Mouse (Mus musculus): ENCODE results near the gene AI464131. TPM values are rescaled to one million over a fixed set of nuclear protein-coding genes. Genes with fewer than 3 reads are reported as not detected.

AI464131 gene
- total and polyA plus RNA-seq, 3 experiments = 1.2 to 2.2 TPM; not detected in 1

GRCm38 (mm10) chr4:41493464-41494116, 9.3 kb downstream of the AI464131 start:
- Histone ChIP-seq H3K9ac (ENCODE audit: control insufficient read depth, low read depth, low read length, poor library complexity, severe bottlenecking) (no peak overlapping the region), H3K27me3 (ENCODE audit: control insufficient read depth in 1 of 2, insufficient read depth in 2 of 2, low read length in 2 of 2) (0 out of 4 replicates have a peak, but pooled peaks cover 0 to 2% of the 10 kb centered on the region in 2 experiments), H3K4me3 (ENCODE audit: control insufficient read depth in 1 of 2, insufficient read depth in 1 of 2, low read depth in 2 of 2, low read length in 2 of 2) (no peak overlapping the region), H3K9me3 (replicated peaks; ENCODE audit: insufficient read depth, low read length) (no peaks in the 10 kb centered on the region), H3K79me2 (ENCODE audit: control insufficient read depth, insufficient read depth, low read length, poor library complexity) (no peaks in the 10 kb centered on the region), H3K4me1 (ENCODE audit: control insufficient read depth in 1 of 2, insufficient read depth in 2 of 2, low read length in 2 of 2) (no peaks in the 10 kb centered on the region), H3K27ac (ENCODE audit: control insufficient read depth, low read depth, low read length) (no peak overlapping the region), H3K36me3 (ENCODE audit: control insufficient read depth in 1 of 2, insufficient read depth in 2 of 2, low read length in 2 of 2) (no peaks in the 10 kb centered on the region)
- no peak for TF ChIP-seq KAT2A (conservative IDR thresholded peaks at IDR 0.05; ENCODE audit: low read depth, low read length)
- no peak for TF ChIP-seq MAX (IDR thresholded peaks at IDR 0.05; ENCODE audit: low read length)
- no peak for DNase-seq (ENCODE audit: low read depth, low spot score)

- H3K36me3 ChIP-seq (ENCODE audit: control insufficient read depth in 1 of 2, insufficient read depth in 2 of 2, low read length in 2 of 2) = no peaks in the 10 kb centered on the region
- no peak for TF ChIP-seq RAD21 (IDR thresholded peaks at IDR 0.05; ENCODE audit: low read depth, low read length)
- H3K79me2 ChIP-seq (ENCODE audit: control insufficient read depth, insufficient read depth, low read length, poor library complexity) = no peaks in the 10 kb centered on the region
- no peaks in the 10 kb centered on the region for H3K4me1 ChIP-seq (ENCODE audit: control insufficient read depth in 1 of 2, insufficient read depth in 2 of 2, low read length in 2 of 2)
- H3K9me3 ChIP-seq (replicated peaks; ENCODE audit: insufficient read depth, low read length) = no peaks in the 10 kb centered on the region
- H3K27me3 ChIP-seq (ENCODE audit: control insufficient read depth in 1 of 2, insufficient read depth in 2 of 2, low read length in 2 of 2) = 0 out of 4 replicates have a peak, but pooled peaks cover 0 to 2% of the 10 kb centered on the region in 2 experiments
- no peak overlapping the region for H3K4me3 ChIP-seq (ENCODE audit: control insufficient read depth in 1 of 2, insufficient read depth in 1 of 2, low read depth in 2 of 2, low read length in 2 of 2)
- no peak for DNase-seq (ENCODE audit: low read depth, low spot score)
- H3K9ac ChIP-seq (ENCODE audit: control insufficient read depth, low read depth, low read length, poor library complexity, severe bottlenecking) = no peak overlapping the region
- no peak overlapping the region for H3K27ac ChIP-seq (ENCODE audit: control insufficient read depth, low read depth, low read length)
Measured at GRCm38 (mm10) chr4:41492951-41493350, 9.9 kb downstream of the AI464131 start.

GRCm38 (mm10) chr4:41481601-41482017, 21.3 kb downstream of the AI464131 start:
- TF ChIP-seq ZMIZ1 (IDR thresholded peaks at IDR 0.05; ENCODE audit: low read depth, low read length) (no peak), MAX (IDR thresholded peaks at IDR 0.05; ENCODE audit: low read length) (no peak), TBP (IDR thresholded peaks at IDR 0.05; ENCODE audit: low read depth, low read length) (no peak), CHD1 (IDR thresholded peaks at IDR 0.05; ENCODE audit: low read depth, low read length) (no peak)
- H3K9me3 ChIP-seq (replicated peaks; ENCODE audit: insufficient read depth, low read length) = no peaks in the 10 kb centered on the region
- no peak overlapping the region for H3K4me3 ChIP-seq (ENCODE audit: control insufficient read depth in 1 of 2, insufficient read depth in 1 of 2, low read depth in 2 of 2, low read length in 2 of 2)
- H3K36me3 ChIP-seq (ENCODE audit: control insufficient read depth in 1 of 2, insufficient read depth in 2 of 2, low read length in 2 of 2) = no peaks in the 10 kb centered on the region; a peak in 1 of 4 replicates
- no peaks in the 10 kb centered on the region for H3K4me1 ChIP-seq (ENCODE audit: control insufficient read depth in 1 of 2, insufficient read depth in 2 of 2, low read length in 2 of 2)
- no peak overlapping the region for H3K27ac ChIP-seq (ENCODE audit: control insufficient read depth, low read depth, low read length)
- H3K79me2 ChIP-seq (ENCODE audit: control insufficient read depth, insufficient read depth, low read length, poor library complexity) = no peaks in the 10 kb centered on the region
- H3K27me3 ChIP-seq (ENCODE audit: control insufficient read depth in 1 of 2, insufficient read depth in 2 of 2, low read length in 2 of 2) = no peaks in the 10 kb centered on the region
- no peak overlapping the region for H3K9ac ChIP-seq (ENCODE audit: control insufficient read depth, low read depth, low read length, poor library complexity, severe bottlenecking)
- DNase-seq (ENCODE audit: low read depth, low spot score) = no peak

- no peak overlapping the region for H3K27ac ChIP-seq (ENCODE audit: control insufficient read depth, low read depth, low read length)
- H3K9ac ChIP-seq (ENCODE audit: control insufficient read depth, low read depth, low read length, poor library complexity, severe bottlenecking) = no peak overlapping the region
- H3K79me2 ChIP-seq (ENCODE audit: control insufficient read depth, insufficient read depth, low read length, poor library complexity) = no peaks in the 10 kb centered on the region
- H3K4me1 ChIP-seq (ENCODE audit: control insufficient read depth in 1 of 2, insufficient read depth in 2 of 2, low read length in 2 of 2) = no peaks in the 10 kb centered on the region
- DNase-seq (ENCODE audit: low read depth, low spot score) = no peak
- H3K27me3 ChIP-seq (ENCODE audit: control insufficient read depth in 1 of 2, insufficient read depth in 2 of 2, low read length in 2 of 2) = no peaks in the 10 kb centered on the region
- H3K4me3 ChIP-seq (ENCODE audit: control insufficient read depth in 1 of 2, insufficient read depth in 1 of 2, low read depth in 2 of 2, low read length in 2 of 2) = no peak overlapping the region
- H3K9me3 ChIP-seq (replicated peaks; ENCODE audit: insufficient read depth, low read length) = no peaks in the 10 kb centered on the region
- H3K36me3 ChIP-seq (ENCODE audit: control insufficient read depth in 1 of 2, insufficient read depth in 2 of 2, low read length in 2 of 2) = no peaks in the 10 kb centered on the region; a peak in 1 of 4 replicates
- TF ChIP-seq GATA1 (IDR thresholded peaks at IDR 0.05; ENCODE audit: low read depth, low read length) = no peak
- no peak for TF ChIP-seq JUND (IDR thresholded peaks at IDR 0.05; ENCODE audit: low read depth, low read length)
- no peak for TF ChIP-seq CHD1 (IDR thresholded peaks at IDR 0.05; ENCODE audit: low read depth, low read length)
- TF ChIP-seq ZNF384 (IDR thresholded peaks at IDR 0.05; ENCODE audit: low read depth, low read length) = no peak
- TF ChIP-seq GABPA (IDR thresholded peaks at IDR 0.05; ENCODE audit: low read depth, low read length) = no peak
- no peak for TF ChIP-seq TBP (IDR thresholded peaks at IDR 0.05; ENCODE audit: low read depth, low read length)
- TF ChIP-seq ELF1 (IDR thresholded peaks at IDR 0.05; ENCODE audit: low read depth, low read length) = no peak
- no peak for TF ChIP-seq MAX (IDR thresholded peaks at IDR 0.05; ENCODE audit: low read length)
- no peak for TF ChIP-seq ZKSCAN1 (IDR thresholded peaks at IDR 0.05; ENCODE audit: low read depth, low read length)
- TF ChIP-seq NRF1 (IDR thresholded peaks at IDR 0.05; ENCODE audit: insufficient read depth, low read depth, low read length, poor library complexity, severe bottlenecking) = no peak
- TF ChIP-seq POLR2A (IDR thresholded peaks at IDR 0.05; ENCODE audit: control insufficient read depth in 1 of 2, insufficient read depth in 1 of 2, low read depth in 1 of 2, low read length in 2 of 2, poor library complexity in 1 of 2) = no peak
- TF ChIP-seq RCOR1 (IDR thresholded peaks at IDR 0.05; ENCODE audit: low read depth, low read length) = no peak
- no peak for TF ChIP-seq MEF2A (IDR thresholded peaks at IDR 0.05; ENCODE audit: extremely low read depth, insufficient replicate concordance, low read depth, low read length, poor library complexity, severe bottlenecking)
- TF ChIP-seq HCFC1 (IDR thresholded peaks at IDR 0.05; ENCODE audit: low read depth, low read length) = no peak
- TF ChIP-seq TCF12 (IDR thresholded peaks at IDR 0.05; ENCODE audit: low read depth, low read length) = no peak
Measured at GRCm38 (mm10) chr4:41480254-41480653, 22.6 kb downstream of the AI464131 start.
